Mouse (Mus musculus) MEL (cell line): ENCODE results near the gene G430095P16Rik. TPM values are rescaled to one million over a fixed set of nuclear protein-coding genes. Genes with fewer than 3 reads are reported as not detected.
A peak's percentile ranks its signal among the peaks of the same experiment; 100 is the strongest.

Experiments
- DNase-seq: peaks from one replicate; pipeline ENCODE4 v3.0.0; 2011; ENCODE audit warnings: low read depth, low spot score
- H3K27ac ChIP-seq: 2 replicates; pipeline ENCODE4 v1.5.1; 2012; ENCODE audit warnings: low read depth, mild to moderate bottlenecking, control low read depth, low read length, moderate library complexity; ENCODE audit not compliant: control insufficient read depth
- H3K27me3 ChIP-seq, 2 experiments: fragments of 150-350 bp in 1 of 2; sonication (generic) in 1 of 2; 2 replicates each; pipeline ENCODE4 v1.6.1; 2012; ENCODE audit warnings: low read length in 2 of 2, mild to moderate bottlenecking in 2 of 2, improper control_type of control experiment in 1 of 2, moderate library complexity in 1 of 2; ENCODE audit not compliant: insufficient read depth in 2 of 2, control insufficient read depth in 1 of 2
- H3K36me3 ChIP-seq, 2 experiments: 2 replicates each; pipeline ENCODE4 v1.6.1; 2012 to 2014; ENCODE audit warnings: low read length in 2 of 2, improper control_type of control experiment in 1 of 2, inconsistent platforms in 1 of 2, mild to moderate bottlenecking in 1 of 2; ENCODE audit not compliant: insufficient read depth in 2 of 2, control insufficient read depth in 1 of 2
- H3K4me1 ChIP-seq, 2 experiments: fragments of 150-350 bp in 1 of 2; sonication (generic) in 1 of 2; 2 replicates each; pipeline ENCODE4 v1.6.1; 2012; ENCODE audit warnings: low read length in 2 of 2, improper control_type of control experiment in 1 of 2, mild to moderate bottlenecking in 1 of 2; ENCODE audit not compliant: insufficient read depth in 2 of 2, control insufficient read depth in 1 of 2
- H3K4me3 ChIP-seq, 2 experiments: fragments of 150-350 bp in 1 of 2; sonication (generic) in 1 of 2; 2 replicates each; pipeline ENCODE4 v1.5.1; 2012; ENCODE audit warnings: low read depth in 2 of 2, low read length in 2 of 2, mild to moderate bottlenecking in 2 of 2, moderate library complexity in 2 of 2, control low read depth in 1 of 2, improper control_type of control experiment in 1 of 2; ENCODE audit not compliant: control insufficient read depth in 1 of 2, insufficient read depth in 1 of 2
- H3K79me2 ChIP-seq: 2 replicates; pipeline ENCODE4 v1.6.1; 2012; ENCODE audit warnings: mild to moderate bottlenecking, low read length, moderate library complexity; ENCODE audit not compliant: control insufficient read depth, poor library complexity, insufficient read depth
- H3K9ac ChIP-seq: 2 replicates; pipeline ENCODE4 v1.6.1; 2012; ENCODE audit warnings: low read depth, mild to moderate bottlenecking, control low read depth, low read length, moderate library complexity; ENCODE audit not compliant: control insufficient read depth, poor library complexity, severe bottlenecking
- H3K9me3 ChIP-seq: fragments of 150-350 bp; sonication (generic); replicated peaks from 2 replicates; pipeline ENCODE4 v1.6.1; 2012; ENCODE audit warnings: mild to moderate bottlenecking, low read length, improper control_type of control experiment, moderate library complexity; ENCODE audit not compliant: insufficient read depth
- BHLHE40 ChIP-seq: IDR thresholded peaks from 2 replicates; pipeline ENCODE4 v1.6.1; 2012; ENCODE audit warnings: low read depth, mild to moderate bottlenecking, inconsistent platforms, low read length, improper control_type of control experiment, borderline replicate concordance
- CHD2 ChIP-seq: IDR thresholded peaks from 2 replicates; pipeline ENCODE4 v1.6.1; 2011; ENCODE audit warnings: low read length, improper control_type of control experiment
- CTCF ChIP-seq, 3 experiments: IDR thresholded peaks in 2 of 3; conservative IDR thresholded peaks in 1 of 3; 2 replicates each; pipeline ENCODE4 v1.5.1; 2011 to 2012; ENCODE audit warnings: low read length in 3 of 3, low read depth in 2 of 3, mild to moderate bottlenecking in 2 of 3, improper control_type of control experiment in 1 of 3, inconsistent platforms in 1 of 3, mixed read lengths in 1 of 3, moderate library complexity in 1 of 3; ENCODE audit not compliant: control insufficient read depth in 1 of 3, insufficient read depth in 1 of 3, poor library complexity in 1 of 3, severe bottlenecking in 1 of 3
- E2F4 ChIP-seq: IDR thresholded peaks from 2 replicates; pipeline ENCODE4 v1.6.1; 2011; ENCODE audit warnings: low read depth, low read length, improper control_type of control experiment, borderline replicate concordance
- ELF1 ChIP-seq: IDR thresholded peaks from 2 replicates; pipeline ENCODE4 v1.6.1; 2014; ENCODE audit warnings: low read depth, mild to moderate bottlenecking, inconsistent platforms, low read length, improper control_type of control experiment, moderate library complexity
- ETS1 ChIP-seq: IDR thresholded peaks from 2 replicates; pipeline ENCODE4 v1.6.1; 2012; ENCODE audit warnings: low read depth, mild to moderate bottlenecking, inconsistent platforms, low read length, improper control_type of control experiment, moderate library complexity
- GABPA ChIP-seq: IDR thresholded peaks from 2 replicates; pipeline ENCODE4 v1.6.1; 2012; ENCODE audit warnings: low read depth, mild to moderate bottlenecking, inconsistent platforms, low read length, improper control_type of control experiment, moderate library complexity
- GATA1 ChIP-seq: IDR thresholded peaks from 2 replicates; pipeline ENCODE4 v1.6.1; 2011; ENCODE audit warnings: low read depth, low read length, improper control_type of control experiment
- HCFC1 ChIP-seq: IDR thresholded peaks from 2 replicates; pipeline ENCODE4 v1.6.1; 2012; ENCODE audit warnings: low read depth, mild to moderate bottlenecking, inconsistent platforms, low read length, improper control_type of control experiment, moderate library complexity
- JUND ChIP-seq: IDR thresholded peaks from 2 replicates; pipeline ENCODE4 v1.6.1; 2011; ENCODE audit warnings: low read depth, mild to moderate bottlenecking, improper control_type of control experiment, low read length
- KAT2A ChIP-seq: conservative IDR thresholded peaks from 2 replicates; pipeline ENCODE4 v1.6.1; 2012; ENCODE audit warnings: low read depth, low read length, improper control_type of control experiment, inconsistent platforms
- MAX ChIP-seq: IDR thresholded peaks from 2 replicates; pipeline ENCODE4 v1.6.1; 2011; ENCODE audit warnings: low read length, improper control_type of control experiment
- MAZ ChIP-seq: IDR thresholded peaks from 2 replicates; pipeline ENCODE4 v1.6.1; 2012; ENCODE audit warnings: low read depth, mild to moderate bottlenecking, inconsistent platforms, low read length, improper control_type of control experiment
- MEF2A ChIP-seq: IDR thresholded peaks from 2 replicates; pipeline ENCODE4 v1.6.1; 2014; ENCODE audit warnings: low read depth, mild to moderate bottlenecking, inconsistent platforms, low read length, improper control_type of control experiment; ENCODE audit not compliant: poor library complexity, insufficient replicate concordance, severe bottlenecking; ENCODE audit errors: extremely low read depth
- MXI1 ChIP-seq: IDR thresholded peaks from 2 replicates; pipeline ENCODE4 v1.6.1; 2011; ENCODE audit warnings: mild to moderate bottlenecking, low read depth, low read length, improper control_type of control experiment
- NELFE ChIP-seq: IDR thresholded peaks from 2 replicates; pipeline ENCODE4 v1.6.1; 2011; ENCODE audit warnings: low read depth, low read length, improper control_type of control experiment
- POLR2A ChIP-seq, 2 experiments: IDR thresholded peaks; 2 replicates each; pipeline ENCODE4 v1.6.1; 2011 to 2012; ENCODE audit warnings: low read length in 2 of 2, mild to moderate bottlenecking in 2 of 2, control low read depth in 1 of 2, improper control_type of control experiment in 1 of 2, low read depth in 1 of 2, moderate library complexity in 1 of 2; ENCODE audit not compliant: control insufficient read depth in 1 of 2, insufficient read depth in 1 of 2, poor library complexity in 1 of 2
- POLR2AphosphoS2 ChIP-seq: IDR thresholded peaks from 2 replicates; pipeline ENCODE4 v1.6.1; 2011; ENCODE audit warnings: low read length, improper control_type of control experiment
- POLR2AphosphoS5 ChIP-seq: IDR thresholded peaks from 2 replicates; pipeline ENCODE4 v1.6.1; 2012; ENCODE audit warnings: low read depth, borderline replicate concordance, mild to moderate bottlenecking, inconsistent platforms, low read length, moderate library complexity, mixed read lengths
- RCOR1 ChIP-seq: IDR thresholded peaks from 2 replicates; pipeline ENCODE4 v1.6.1; 2012; ENCODE audit warnings: low read depth, mild to moderate bottlenecking, inconsistent platforms, low read length, improper control_type of control experiment
- SIN3A ChIP-seq: IDR thresholded peaks from 2 replicates; pipeline ENCODE4 v1.6.1; 2012; ENCODE audit warnings: low read length, improper control_type of control experiment, inconsistent platforms
- SMC3 ChIP-seq: IDR thresholded peaks from 2 replicates; pipeline ENCODE4 v1.6.1; 2011; ENCODE audit warnings: low read depth, low read length, improper control_type of control experiment
- TAL1 ChIP-seq: IDR thresholded peaks from 2 replicates; pipeline ENCODE4 v1.6.1; 2012; ENCODE audit warnings: mild to moderate bottlenecking, inconsistent platforms, low read length, moderate library complexity, mixed read lengths
- TCF12 ChIP-seq: IDR thresholded peaks from 2 replicates; pipeline ENCODE4 v1.6.1; 2014; ENCODE audit warnings: low read depth, mild to moderate bottlenecking, inconsistent platforms, low read length, improper control_type of control experiment, moderate library complexity
- UBTF ChIP-seq: IDR thresholded peaks from 2 replicates; pipeline ENCODE4 v1.6.1; 2012; ENCODE audit warnings: low read depth, mild to moderate bottlenecking, inconsistent platforms, low read length, improper control_type of control experiment, moderate library complexity, borderline replicate concordance; ENCODE audit not compliant: insufficient read depth
- USF1 ChIP-seq: IDR thresholded peaks from 2 replicates; pipeline ENCODE4 v1.6.1; 2014; ENCODE audit warnings: low read depth, mild to moderate bottlenecking, inconsistent platforms, low read length, improper control_type of control experiment, moderate library complexity
- USF2 ChIP-seq, 2 experiments: IDR thresholded peaks; 2 replicates each; pipeline ENCODE4 v1.6.1; 2011 to 2012; ENCODE audit warnings: improper control_type of control experiment in 2 of 2, low read length in 2 of 2, borderline replicate concordance in 1 of 2, inconsistent platforms in 1 of 2, low read depth in 1 of 2, mild to moderate bottlenecking in 1 of 2; ENCODE audit not compliant: insufficient read depth in 1 of 2
- ZC3H11A ChIP-seq: IDR thresholded peaks from 2 replicates; pipeline ENCODE4 v1.6.1; 2012; ENCODE audit warnings: low read depth, mild to moderate bottlenecking, inconsistent platforms, low read length, improper control_type of control experiment
- ZKSCAN1 ChIP-seq: IDR thresholded peaks from 2 replicates; pipeline ENCODE4 v1.6.1; 2012; ENCODE audit warnings: low read depth, mild to moderate bottlenecking, inconsistent platforms, low read length, improper control_type of control experiment, moderate library complexity
- ZMIZ1 ChIP-seq: IDR thresholded peaks from 2 replicates; pipeline ENCODE4 v1.6.1; 2012; ENCODE audit warnings: low read depth, mild to moderate bottlenecking, inconsistent platforms, low read length, improper control_type of control experiment, moderate library complexity
- polyA plus RNA-seq, 2 experiments: library from polyadenylated mRNA; stranded (reverse) in 1 of 2; unstranded in 1 of 2; fragments of >175 nt in 1 of 2; fragments of >200 nt in 1 of 2; gene quantifications; 2 replicates each; pipeline versions ENCODE4 v1.2.1 to v1.2.4; 2012; ENCODE audit warnings: low replicate concordance in 2 of 2, low read depth in 1 of 2; ENCODE audit not compliant: insufficient read length in 2 of 2, insufficient read depth in 1 of 2, missing spikeins in 1 of 2
- total RNA-seq: library from RNA; depleted of rRNA; stranded (reverse); fragments of 300-350 nt; gene quantifications from 2 replicates; pipeline ENCODE4 v1.2.3, GENCODE M21; 2012

Gene G430095P16Rik
- total and polyA plus RNA-seq, 3 experiments: 5.6 to 17.1 TPM; not detected in 1

DNA sequence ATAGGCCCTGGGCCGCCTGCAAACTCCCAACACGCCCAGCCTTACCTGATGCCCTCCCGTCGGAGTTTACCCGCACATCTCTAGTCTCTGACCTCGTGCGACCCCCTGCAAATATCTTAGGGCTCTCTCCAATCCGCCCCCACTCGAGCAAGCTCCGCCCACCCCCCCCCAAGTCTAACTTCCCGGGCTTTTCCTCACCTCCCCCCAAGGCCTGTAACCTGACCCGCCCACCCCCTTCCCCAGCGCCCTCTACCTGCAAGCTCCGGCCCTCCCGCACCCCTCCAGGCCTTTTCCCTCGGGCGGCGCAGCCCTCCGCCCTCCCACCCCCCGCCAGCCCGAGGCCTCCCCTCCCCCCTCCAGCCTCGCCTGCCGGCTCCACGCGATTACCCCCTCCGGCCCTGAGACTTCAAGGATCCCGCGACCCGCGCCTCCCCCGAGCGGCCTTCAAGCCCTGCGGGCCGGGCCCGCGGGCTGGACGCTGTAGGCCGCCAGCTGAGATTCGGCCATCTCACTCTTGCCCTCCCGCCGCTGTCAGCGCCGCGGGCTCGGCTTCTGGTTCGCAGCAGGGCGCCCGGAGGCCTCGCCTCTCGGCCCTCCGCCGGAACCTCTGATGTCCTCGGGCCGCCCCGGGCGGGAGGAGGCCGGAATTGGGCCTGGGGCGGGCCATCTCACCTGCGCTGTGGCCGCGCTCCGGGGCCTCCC is 35.7 kb upstream of the G430095P16Rik start:
- Histone ChIP-seq H3K27ac (peak overlapping the region; percentile 77), H3K36me3 (peaks cover 7 to 19% of the 10 kb centered on the region in 2 experiments), H3K9me3 (no peaks in the 10 kb centered on the region), H3K79me2 (peaks cover 73% of the 10 kb centered on the region), H3K9ac (peak overlapping the region; percentile 87), H3K27me3 (no peaks in the 10 kb centered on the region), H3K4me3 (peak overlapping the region; percentile 70 to 93), H3K4me1 (peaks cover 0 to 15% of the 10 kb centered on the region in 2 experiments; a peak in 2 of 4 replicates)
- peak; percentile 83 for DNase-seq
- TF ChIP-seq ETS1 (no peak), CTCF (IDR thresholded peaks at IDR 0.05 in 2 of 3, conservative IDR thresholded peaks at IDR 0.05 in 1 of 3; ENCODE audit: control insufficient read depth in 1 of 3, insufficient read depth in 1 of 3, low read depth in 2 of 3, low read length in 3 of 3, poor library complexity in 1 of 3, severe bottlenecking in 1 of 3) (peak in 1 of 3 experiments; percentile 57; a peak in 3 of 6 replicates)

- Histone ChIP-seq H3K79me2 (peaks cover 68% of the 10 kb centered on the region), H3K4me3 (peak within 1 kb of the TSS; percentile 70 to 93), H3K9ac (peak within 1 kb of the TSS; percentile 87), H3K27me3 (no peaks in the 10 kb centered on the region), H3K36me3 (peaks cover 6 to 19% of the 10 kb centered on the region in 2 experiments), H3K4me1 (peaks cover 0 to 15% of the 10 kb centered on the region in 2 experiments; a peak in 2 of 4 replicates), H3K27ac (peak within 1 kb of the TSS; percentile 82), H3K9me3 (no peaks in the 10 kb centered on the region)
- DNase-seq: peak; percentile 90
- TF ChIP-seq TAL1: no peak
- TF ChIP-seq HCFC1: peak; percentile 88
- TF ChIP-seq SMC3: no peak
- TF ChIP-seq USF1: peak; percentile 60
- TF ChIP-seq SIN3A: peak; percentile 91
- no peak for TF ChIP-seq E2F4
- TF ChIP-seq BHLHE40: no peak
- peak; percentile 78 for TF ChIP-seq TCF12
- no peak for TF ChIP-seq ZMIZ1
- no peak for TF ChIP-seq UBTF
- TF ChIP-seq POLR2AphosphoS5: no peak
- peak; percentile 73 for TF ChIP-seq ELF1
- no peak for TF ChIP-seq USF2 (IDR thresholded peaks at IDR 0.05; ENCODE audit: borderline replicate concordance in 1 of 2, insufficient read depth in 1 of 2, low read depth in 1 of 2, low read length in 2 of 2)
- TF ChIP-seq ZC3H11A: no peak
- no peak for TF ChIP-seq RCOR1
- no peak for TF ChIP-seq GABPA
- no peak for TF ChIP-seq GATA1
- no peak for TF ChIP-seq ZKSCAN1
- no peak for TF ChIP-seq CHD2
- TF ChIP-seq NELFE: peak; percentile 70
- 0 out of 2 replicates have a peak, but pooled peaks have one; percentile 46 for TF ChIP-seq POLR2AphosphoS2
- TF ChIP-seq MEF2A: no peak
- peak; percentile 83 for TF ChIP-seq MXI1
- peak; percentile 77; the same call in 1 of the 2 replicates for TF ChIP-seq MAZ
- TF ChIP-seq JUND: no peak
- TF ChIP-seq POLR2A (IDR thresholded peaks at IDR 0.05; ENCODE audit: control insufficient read depth in 1 of 2, insufficient read depth in 1 of 2, low read depth in 1 of 2, low read length in 2 of 2, poor library complexity in 1 of 2): peak; percentile 63 to 67; a peak in 2 of 4 replicates
- no peak for TF ChIP-seq MAX
- TF ChIP-seq CTCF (IDR thresholded peaks at IDR 0.05 in 2 of 3, conservative IDR thresholded peaks at IDR 0.05 in 1 of 3; ENCODE audit: control insufficient read depth in 1 of 3, insufficient read depth in 1 of 3, low read depth in 2 of 3, low read length in 3 of 3, poor library complexity in 1 of 3, severe bottlenecking in 1 of 3): no peak
- TF ChIP-seq KAT2A: peak; percentile 55; the same call in 1 of the 2 replicates
These were observed 35.1 kb upstream of the G430095P16Rik start, which contains the start of gene Nacc1 for GRCm38 (mm10) chr8:84687705-84688100. Gene Nacc1, minus strand, starts transcription at chr8:84687862.
